26 mouse cellular contexts compared by ENCODE assay signal in the genomic region with DNA sequence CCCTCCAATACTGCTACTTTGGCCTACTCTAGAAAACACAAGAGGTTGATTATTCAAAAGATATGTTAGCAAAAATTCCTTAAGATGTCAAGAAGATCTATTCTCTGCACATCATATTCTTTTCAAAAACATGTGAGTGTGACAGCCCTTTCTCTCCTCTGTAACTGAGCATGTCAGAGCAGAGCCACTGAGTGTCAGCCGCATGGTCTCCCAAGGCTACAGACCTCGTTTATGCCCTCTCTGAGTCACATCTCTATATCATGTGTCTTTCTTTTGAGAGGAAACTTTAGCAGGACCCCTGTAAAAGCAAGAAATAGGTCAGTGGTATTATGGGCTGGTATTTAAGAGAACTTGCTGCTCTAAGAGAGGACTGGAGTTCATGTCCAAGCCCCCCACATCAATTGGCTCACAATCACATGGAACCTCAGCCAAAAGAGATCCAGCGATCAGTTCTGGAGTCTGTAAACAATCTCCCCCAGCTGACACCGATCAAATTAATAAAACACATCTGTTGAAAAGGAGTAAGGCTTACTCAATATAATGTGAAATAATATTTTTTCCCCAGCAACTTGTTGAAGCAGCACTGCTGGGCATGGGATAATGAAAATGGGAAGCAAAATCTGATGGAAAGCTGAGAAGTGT.
DNase-seq lines count a peak whose midpoint lies in the region; ATAC-seq and TF ChIP-seq lines count a peak whose summit lies in the region.
"Had no signal": no experiment of that assay in that cellular context is flagged by ENCODE, and none has a peak within 500 bp of the region (broad histone marks: within the 10 kb centered on the region; RNA-seq: fewer than 3 reads in every experiment).

No protein-coding gene starts in this region.

- H3K36me3 ChIP-seq in kidney, embryonic 15.5 days = no peaks in the 10 kb centered on the region
- no peaks in the 10 kb centered on the region for H3K36me3 ChIP-seq in kidney, adult 2 months (ENCODE audit: control insufficient read depth, insufficient read depth, low read length)
- H3K36me3 ChIP-seq in kidney, embryonic 14.5 days (ENCODE audit: control insufficient read depth, insufficient read depth, low read length) = no peaks in the 10 kb centered on the region
- no peaks in the 10 kb centered on the region for H3K36me3 ChIP-seq in lung, postnatal 0 days (ENCODE audit: insufficient read depth, low read length)
- H3K36me3 ChIP-seq in stomach, embryonic 16.5 days (ENCODE audit: control insufficient read depth, insufficient read depth, low read length) = no peaks in the 10 kb centered on the region
- H3K36me3 ChIP-seq: forebrain, embryonic 10.5 days; forebrain, embryonic 15.5 days; G1E; heart, embryonic 10.5 days; heart, embryonic 15.5 days had no signal

- H3K4me1 ChIP-seq in kidney, embryonic 15.5 days = no peaks in the 10 kb centered on the region
- H3K4me1 ChIP-seq in kidney, adult 2 months (ENCODE audit: control insufficient read depth, insufficient read depth, low read length) = no peaks in the 10 kb centered on the region
- H3K4me1 ChIP-seq in kidney, embryonic 14.5 days (ENCODE audit: control insufficient read depth, insufficient read depth, low read length) = no peaks in the 10 kb centered on the region
- no peaks in the 10 kb centered on the region for H3K4me1 ChIP-seq in lung, postnatal 0 days (ENCODE audit: insufficient read depth, low read depth, low read length)
- no peaks in the 10 kb centered on the region for H3K4me1 ChIP-seq in stomach, embryonic 16.5 days (ENCODE audit: control insufficient read depth, insufficient read depth, low read length)
- H3K4me1 ChIP-seq: forebrain, embryonic 10.5 days; forebrain, embryonic 15.5 days; heart, embryonic 10.5 days; heart, embryonic 15.5 days had no signal

- no peak overlapping the region for H3K9ac ChIP-seq in kidney, embryonic 15.5 days
- H3K9ac ChIP-seq in kidney, embryonic 14.5 days (ENCODE audit: low read depth, low read length) = no peak overlapping the region
- no peak overlapping the region for H3K9ac ChIP-seq in lung, postnatal 0 days (replicated peaks; ENCODE audit: low read depth)
- H3K9ac ChIP-seq in stomach, embryonic 16.5 days (ENCODE audit: low read length) = no peak overlapping the region
- H3K9ac ChIP-seq: forebrain, embryonic 15.5 days; heart, embryonic 15.5 days; liver, embryonic 14.5 days had no signal

- no peak overlapping the region for H3K4me2 ChIP-seq in kidney, embryonic 15.5 days
- H3K4me2 ChIP-seq in kidney, embryonic 14.5 days (replicated peaks; ENCODE audit: low read depth, low read length) = no peak overlapping the region
- no peak overlapping the region for H3K4me2 ChIP-seq in lung, postnatal 0 days (replicated peaks; ENCODE audit: low read depth, low read length)
- H3K4me2 ChIP-seq in stomach, embryonic 16.5 days (ENCODE audit: low read depth, low read length) = no peak overlapping the region
- H3K4me2 ChIP-seq: forebrain, embryonic 15.5 days; heart, embryonic 15.5 days; midbrain, embryonic 11.5 days had no signal

- no peak for TF ChIP-seq CTCF in kidney, adult 2 months (conservative IDR thresholded peaks at IDR 0.05; ENCODE audit: insufficient read depth, insufficient read length, low read depth, low read length)
- TF ChIP-seq CTCF in lung, postnatal 0 days (IDR thresholded peaks at IDR 0.05) = no peak

- H3K9me3 ChIP-seq in kidney, embryonic 15.5 days (replicated peaks) = no peaks in the 10 kb centered on the region
- no peaks in the 10 kb centered on the region for H3K9me3 ChIP-seq in kidney, embryonic 14.5 days (ENCODE audit: control insufficient read depth, low read length)
- H3K9me3 ChIP-seq in lung, postnatal 0 days (ENCODE audit: low read length) = no peaks in the 10 kb centered on the region
- H3K9me3 ChIP-seq in stomach, embryonic 16.5 days (replicated peaks; ENCODE audit: control insufficient read depth, low read length) = no peaks in the 10 kb centered on the region
- H3K9me3 ChIP-seq: forebrain, embryonic 10.5 days; forebrain, embryonic 15.5 days; G1E; heart, embryonic 10.5 days; heart, embryonic 15.5 days had no signal

- no peaks in the 10 kb centered on the region for H3K27me3 ChIP-seq in kidney, embryonic 15.5 days
- no peaks in the 10 kb centered on the region for H3K27me3 ChIP-seq in kidney, adult 2 months (replicated peaks; ENCODE audit: control insufficient read depth, insufficient read depth, low read length)
- no peaks in the 10 kb centered on the region for H3K27me3 ChIP-seq in kidney, embryonic 14.5 days (ENCODE audit: control insufficient read depth, insufficient read depth, low read length)
- no peaks in the 10 kb centered on the region for H3K27me3 ChIP-seq in lung, postnatal 0 days (replicated peaks; ENCODE audit: insufficient read depth, low read length)
- H3K27me3 ChIP-seq in stomach, embryonic 16.5 days (ENCODE audit: control insufficient read depth, insufficient read depth, low read length) = no peaks in the 10 kb centered on the region
- H3K27me3 ChIP-seq: forebrain, embryonic 15.5 days; heart, embryonic 15.5 days had no signal

- DNase-seq in kidney, adult 2 months = no peak
- peak; percentile 36 to 42 for DNase-seq in kidney, postnatal 4 days
- DNase-seq in lung, postnatal 0 days (ENCODE audit: low spot score) = peak; percentile 17
- no peak for DNase-seq in lung, postnatal 4 days
- DNase-seq: adrenal gland, adult 8-10 months; cerebellum, adult 2 months; cerebellum, postnatal 14 days; gastrocnemius, postnatal 25 days; heart, adult 11 months; kidney, postnatal 25 days; liver; lung, postnatal 14 days; right cerebral cortex, postnatal 4 days; thymus, postnatal 4 days had no signal

- WGBS in kidney, embryonic 15.5 days = 57% methylated on average over 4 of the region's 4 CpGs
- 58% methylated on average over 4 of the region's 4 CpGs for WGBS in kidney, adult 2 months
- 61% methylated on average over 4 of the region's 4 CpGs for WGBS in kidney, embryonic 14.5 days
- WGBS in lung, postnatal 0 days = 53% methylated on average over 4 of the region's 4 CpGs
- 39% methylated on average over 4 of the region's 4 CpGs for WGBS in stomach, embryonic 16.5 days

- no peak for TF ChIP-seq EP300 in lung, postnatal 0 days (IDR thresholded peaks at IDR 0.05)

- peak; percentile 46; the same call in 1 of the 2 replicates for ATAC-seq in kidney, embryonic 15.5 days (replicated peaks; ENCODE audit: low FRiP score)
- ATAC-seq in kidney, embryonic 14.5 days (ENCODE audit: low FRiP score, low TSS enrichment) = no peak
- ATAC-seq in lung, postnatal 0 days = no peak
- peak; percentile 76; the same call in 1 of the 2 replicates for ATAC-seq in stomach, embryonic 16.5 days (ENCODE audit: insufficient read depth, low FRiP score)
- ATAC-seq: forebrain, embryonic 15.5 days; hindbrain, embryonic 16.5 days; midbrain, embryonic 16.5 days had no signal

- H3K27ac ChIP-seq in kidney, embryonic 15.5 days = no peak overlapping the region
- H3K27ac ChIP-seq in kidney, adult 2 months (ENCODE audit: insufficient read depth, low read depth, low read length) = no peak overlapping the region
- H3K27ac ChIP-seq in kidney, embryonic 14.5 days (ENCODE audit: low read depth, low read length) = no peak overlapping the region
- H3K27ac ChIP-seq in lung, postnatal 0 days (ENCODE audit: low read length) = no peak overlapping the region
- 0 out of 2 replicates have a peak overlapping the region, but pooled peaks have one; percentile 5 for H3K27ac ChIP-seq in stomach, embryonic 16.5 days (ENCODE audit: low read length)
- H3K27ac ChIP-seq: forebrain, embryonic 10.5 days; forebrain, embryonic 15.5 days; heart, embryonic 10.5 days; heart, embryonic 15.5 days; liver, embryonic 14.5 days had no signal

- TF ChIP-seq POLR2A in kidney, adult 2 months (IDR thresholded peaks at IDR 0.05; ENCODE audit: low read depth, low read length) = no peak

- no peak overlapping the region for H3K4me3 ChIP-seq in kidney, embryonic 15.5 days (replicated peaks)
- H3K4me3 ChIP-seq in kidney, adult 2 months (ENCODE audit: insufficient read depth, low read depth, low read length) = no peak overlapping the region
- no peak overlapping the region for H3K4me3 ChIP-seq in kidney, embryonic 14.5 days (ENCODE audit: low read length)
- H3K4me3 ChIP-seq in lung, postnatal 0 days (ENCODE audit: low read depth, low read length) = no peak overlapping the region
- H3K4me3 ChIP-seq in stomach, embryonic 16.5 days (replicated peaks; ENCODE audit: low read length) = no peak overlapping the region
- H3K4me3 ChIP-seq: forebrain, embryonic 10.5 days; forebrain, embryonic 15.5 days; heart, embryonic 10.5 days; heart, embryonic 15.5 days had no signal

Comparison
In these comparisons a context has a peak if more than half of its experiments do, and no peak if none do; other contexts are left out.
1. ATAC-seq: peak in kidney, embryonic 15.5 days (single experiment) and stomach, embryonic 16.5 days (single experiment); none in kidney, embryonic 14.5 days (single experiment) and lung, postnatal 0 days (single experiment).
2. DNase-seq: peak in kidney, postnatal 4 days (2 of 2) and lung, postnatal 0 days (single experiment); none in kidney, adult 2 months (single experiment) and lung, postnatal 4 days (0 of 2).